Mouse (Mus musculus) retina, adult 2 months (tissue): ENCODE measurements around the gene Bfsp2.
"Not testable (repeated sequence)": the region's sequence is repeated elsewhere in the genome, so short reads cannot be mapped to it uniquely, and the experiment has no call there.

Source experiments
- DNase-seq: peaks from one replicate; pipeline ENCODE4 v3.0.0-alpha.2; 2012; ENCODE audit warnings: low read depth, low spot score

Bfsp2 gene

DNA sequence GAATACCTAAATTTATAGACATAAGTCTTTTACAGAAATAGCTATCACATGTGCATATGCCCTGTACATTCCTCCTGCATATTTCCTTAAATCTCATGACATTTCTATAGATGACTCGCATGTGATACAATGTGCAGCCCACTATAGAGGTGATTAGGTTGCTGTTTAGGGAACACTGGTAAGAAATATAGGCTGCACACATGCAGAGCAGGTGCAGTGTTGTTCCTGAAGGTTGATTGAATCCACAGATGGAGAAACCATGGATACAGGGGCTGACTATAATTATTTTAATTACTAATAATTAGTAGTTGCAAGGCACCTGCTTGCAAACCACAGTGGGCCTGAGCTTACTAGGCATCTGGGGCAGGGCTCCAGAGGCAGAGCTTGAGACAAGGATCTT lies 48.5 kb downstream of the Bfsp2 start:
- DNase-seq = no peak

DNA sequence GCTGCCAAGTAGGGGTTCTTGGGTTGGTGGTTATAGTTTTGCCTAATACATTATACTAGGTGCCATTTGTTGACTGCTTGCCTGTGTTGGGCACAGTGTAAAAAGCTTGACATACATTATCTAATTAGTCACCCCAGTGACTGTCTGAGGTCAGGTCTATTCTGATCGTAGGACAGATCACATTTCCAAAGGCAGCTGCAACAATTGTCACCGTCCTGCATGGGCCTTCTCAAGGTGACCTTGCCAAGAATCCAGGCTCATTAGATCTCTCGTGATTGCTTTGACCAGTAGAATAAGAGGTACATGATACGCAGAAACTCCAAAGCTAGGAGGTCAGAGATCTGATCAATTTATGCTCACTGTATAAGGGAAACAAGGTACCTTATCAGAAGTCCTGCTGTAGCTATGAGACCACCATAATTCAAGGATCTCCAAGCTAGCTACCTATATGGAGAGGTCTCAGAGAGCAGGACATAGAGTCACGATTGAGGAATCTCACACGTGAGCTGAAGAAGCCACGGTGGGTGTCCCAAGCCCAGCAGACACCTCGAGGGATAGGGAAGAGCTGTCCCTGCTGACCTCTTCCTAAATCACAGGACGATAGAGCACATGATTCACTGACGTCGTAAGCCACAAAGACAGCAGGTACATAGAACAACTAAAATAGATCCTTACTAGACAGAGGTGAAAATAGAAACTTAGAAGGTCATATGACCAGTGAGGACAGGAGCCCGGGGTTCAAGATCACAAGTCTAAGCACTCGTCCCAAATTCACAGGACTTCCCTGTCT lies 49.6 kb downstream of the Bfsp2 start:
- DNase-seq = no peak

DNA sequence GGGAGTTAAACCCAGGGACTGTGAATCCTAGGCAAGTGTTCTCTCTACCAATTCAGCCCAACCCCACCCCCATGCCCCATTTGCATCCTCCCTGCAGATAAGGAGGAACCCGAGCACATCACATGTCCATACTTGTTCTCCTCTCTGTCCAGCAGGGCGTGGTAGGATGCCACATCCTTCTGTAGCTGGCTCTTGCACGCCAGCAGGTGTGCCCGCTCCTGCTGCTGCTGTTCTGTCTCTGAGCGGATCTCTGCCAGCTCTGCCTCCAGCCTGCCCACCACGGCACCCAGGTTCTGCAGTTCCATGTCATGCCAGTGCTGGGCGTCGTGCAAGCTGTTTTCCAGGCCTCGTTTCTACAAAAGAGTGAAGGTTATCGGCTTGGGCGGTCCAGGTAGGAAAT lies 53.8 kb downstream of the Bfsp2 start:
- no peak for DNase-seq

DNA sequence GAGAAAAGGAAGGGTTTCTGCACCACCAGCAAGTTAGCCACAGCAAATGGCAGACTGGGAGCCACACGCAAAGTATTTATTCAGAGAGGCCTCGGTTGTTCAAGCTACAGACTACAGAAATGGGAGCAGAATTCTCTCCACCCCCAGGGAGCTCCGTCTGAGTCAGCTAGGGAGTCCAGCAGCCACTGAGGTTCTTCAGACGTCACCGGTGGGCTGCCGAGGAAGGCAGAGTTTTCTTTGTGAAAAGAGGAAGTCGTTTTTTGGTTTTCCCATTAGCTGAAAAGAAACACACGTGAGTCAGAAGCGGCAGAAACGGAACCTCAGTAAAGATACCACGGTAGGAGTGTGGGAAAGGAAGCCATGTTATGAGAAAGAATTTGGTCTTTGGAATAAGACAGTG lies 55.4 kb downstream of the Bfsp2 start:
- no peak for DNase-seq

DNA sequence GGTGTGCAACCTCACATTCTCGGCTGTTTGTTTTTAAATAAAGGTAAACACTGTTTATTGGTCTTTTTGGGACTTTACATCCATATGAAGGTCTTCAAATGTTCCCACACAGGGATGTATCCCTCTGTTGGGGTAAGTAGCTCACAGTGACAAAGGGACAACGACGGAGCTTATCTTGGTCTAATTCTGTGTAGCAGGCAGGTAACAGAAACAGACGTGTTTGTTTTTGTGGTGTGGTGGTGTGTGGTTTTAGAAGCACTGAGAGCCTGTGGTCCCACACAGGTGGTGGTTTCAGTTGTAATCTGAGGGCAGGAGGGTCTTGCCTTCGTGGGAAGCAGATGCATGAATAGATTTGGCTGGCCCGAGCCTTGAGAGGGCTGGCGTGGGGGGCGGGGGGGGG lies 56.3 kb downstream of the Bfsp2 start:
- no peak for DNase-seq

DNA sequence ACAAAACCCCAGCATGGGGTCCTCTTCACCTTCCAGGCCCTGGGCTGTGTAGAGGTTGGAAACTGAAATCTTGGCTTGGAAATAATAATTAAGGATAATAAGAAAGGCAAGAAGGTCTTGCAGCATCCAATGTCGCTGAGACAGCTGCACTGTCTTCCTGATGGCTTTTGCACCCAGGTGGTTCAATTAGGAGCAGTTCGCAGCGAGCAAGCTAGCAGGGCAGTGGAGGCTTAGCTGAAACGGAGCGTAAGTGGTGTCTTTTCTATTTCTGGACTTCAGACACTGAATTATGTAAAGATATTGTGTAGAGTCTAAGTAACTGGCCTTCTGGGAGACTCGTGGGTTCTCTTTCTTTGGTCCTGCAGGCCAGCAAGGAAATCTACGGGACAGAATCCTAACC lies 56.8 kb downstream of the Bfsp2 start:
- no peak for DNase-seq

DNA sequence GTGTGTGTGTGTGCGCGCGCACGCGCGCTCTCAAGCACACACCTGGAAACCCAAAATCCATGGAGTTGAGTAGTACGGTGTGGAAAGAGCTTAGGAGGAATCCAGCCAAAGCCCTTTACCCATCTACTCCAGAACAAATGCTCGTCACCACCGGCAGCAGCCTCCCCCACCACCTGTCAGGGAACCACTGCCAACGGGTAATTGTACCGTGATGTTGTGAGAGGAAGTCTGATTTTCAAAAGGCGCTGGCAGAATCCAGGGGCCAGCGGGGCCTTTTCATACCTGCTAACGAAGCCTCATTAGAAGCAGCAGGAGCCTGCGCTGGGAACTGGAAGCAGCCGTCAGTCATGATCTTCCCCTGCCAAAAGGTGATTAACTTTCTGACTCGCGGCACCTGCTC lies 57.4 kb downstream of the Bfsp2 start:
- DNase-seq = no peak

DNA sequence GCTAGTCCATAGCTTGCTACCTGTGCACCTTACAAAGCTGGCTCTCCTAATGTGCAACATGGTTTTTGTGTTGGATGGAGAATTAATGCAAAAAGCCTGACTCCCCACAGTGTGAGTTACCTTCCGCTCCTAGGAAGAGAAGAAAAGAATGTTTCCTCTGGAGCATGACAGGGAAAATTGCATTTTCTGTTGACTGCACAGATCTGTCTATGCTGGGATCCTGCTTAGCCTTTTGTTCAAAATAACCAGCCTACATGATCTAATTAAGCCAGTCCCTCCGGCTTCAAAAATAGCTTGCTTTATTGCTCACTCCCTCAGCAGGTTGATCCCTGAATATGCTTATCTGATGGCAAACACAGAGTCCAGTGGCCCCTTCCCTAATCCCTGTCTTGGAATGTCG lies 59.4 kb downstream of the Bfsp2 start:
- no peak for DNase-seq

DNA sequence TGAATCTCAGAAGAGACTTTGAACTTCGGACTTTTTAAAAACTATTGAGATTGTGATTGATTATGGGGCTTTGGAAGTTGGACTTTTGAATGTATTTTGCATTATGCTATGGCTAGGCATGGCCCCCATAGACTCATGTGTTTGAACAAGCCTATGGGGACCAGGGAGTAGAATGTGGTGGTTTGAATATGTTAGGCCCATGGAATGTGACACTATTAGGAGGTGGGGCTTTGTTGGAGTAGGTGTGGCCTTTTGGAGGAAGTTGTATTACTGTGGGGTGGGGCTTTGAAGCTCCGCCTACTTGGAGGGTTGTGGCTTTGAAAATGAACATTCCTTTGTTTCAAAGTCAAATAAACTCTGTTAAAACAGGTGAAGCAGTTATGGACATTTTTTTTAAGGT lies 61.4 kb downstream of the Bfsp2 start:
- DNase-seq = no peak

DNA sequence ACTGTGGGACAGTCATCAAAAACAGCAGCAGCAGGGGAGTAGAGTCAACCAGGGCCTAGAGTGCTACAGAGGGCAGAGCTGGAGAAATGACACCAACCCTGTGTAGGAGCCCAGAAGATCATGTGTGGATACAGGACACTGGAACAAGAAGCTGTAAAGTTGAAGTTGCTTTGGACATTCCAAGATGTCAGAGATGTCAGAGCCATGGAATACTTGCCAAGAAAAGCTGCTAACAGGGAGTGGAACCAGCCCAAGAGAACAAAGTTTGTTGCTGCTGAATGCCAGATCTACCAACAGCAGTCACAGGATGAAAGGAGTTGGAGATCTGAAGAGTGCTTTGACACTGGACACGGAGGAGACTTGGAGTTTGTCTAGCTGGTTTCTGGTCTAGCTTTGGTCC lies 62.0 kb downstream of the Bfsp2 start:
- not testable (repeated sequence) for DNase-seq

DNA sequence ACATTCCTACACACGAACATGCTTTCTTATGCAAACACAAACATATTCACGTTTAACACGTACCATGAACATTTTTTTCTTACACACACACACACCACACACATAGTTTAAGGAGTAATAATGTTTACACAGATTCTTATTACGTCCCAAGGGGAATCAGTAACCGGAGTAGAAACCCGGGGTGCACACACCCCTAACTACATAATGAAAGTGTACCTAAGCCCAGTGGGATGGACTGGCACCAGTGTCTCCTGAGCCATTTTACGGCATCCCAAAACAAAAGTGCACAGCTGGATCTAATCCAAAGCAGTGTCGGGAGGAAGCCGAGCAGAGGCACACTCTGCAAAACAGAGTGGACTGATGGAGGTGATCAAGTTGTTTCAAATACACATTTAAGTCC lies 66.8 kb downstream of the Bfsp2 start:
- no peak for DNase-seq

DNA sequence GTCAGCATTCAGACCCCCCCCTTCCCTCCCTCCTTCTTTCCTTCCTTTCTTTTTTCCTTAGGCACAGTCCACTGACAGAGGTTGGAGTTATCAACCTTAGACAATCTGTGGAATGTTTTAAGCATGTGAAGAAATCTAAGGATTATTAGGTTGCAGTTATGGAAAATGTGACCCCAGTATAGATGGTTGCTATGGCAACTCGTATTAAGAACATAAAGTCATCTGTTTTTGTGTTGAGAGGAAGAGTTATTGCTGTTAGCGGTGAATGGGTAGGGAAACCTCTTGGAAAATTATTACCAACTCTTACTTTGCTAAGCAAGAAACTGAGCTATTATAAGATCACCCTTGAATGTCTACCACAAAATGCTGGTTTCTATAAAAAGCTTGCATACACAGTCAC lies 71.1 kb downstream of the Bfsp2 start:
- DNase-seq = no peak

DNA sequence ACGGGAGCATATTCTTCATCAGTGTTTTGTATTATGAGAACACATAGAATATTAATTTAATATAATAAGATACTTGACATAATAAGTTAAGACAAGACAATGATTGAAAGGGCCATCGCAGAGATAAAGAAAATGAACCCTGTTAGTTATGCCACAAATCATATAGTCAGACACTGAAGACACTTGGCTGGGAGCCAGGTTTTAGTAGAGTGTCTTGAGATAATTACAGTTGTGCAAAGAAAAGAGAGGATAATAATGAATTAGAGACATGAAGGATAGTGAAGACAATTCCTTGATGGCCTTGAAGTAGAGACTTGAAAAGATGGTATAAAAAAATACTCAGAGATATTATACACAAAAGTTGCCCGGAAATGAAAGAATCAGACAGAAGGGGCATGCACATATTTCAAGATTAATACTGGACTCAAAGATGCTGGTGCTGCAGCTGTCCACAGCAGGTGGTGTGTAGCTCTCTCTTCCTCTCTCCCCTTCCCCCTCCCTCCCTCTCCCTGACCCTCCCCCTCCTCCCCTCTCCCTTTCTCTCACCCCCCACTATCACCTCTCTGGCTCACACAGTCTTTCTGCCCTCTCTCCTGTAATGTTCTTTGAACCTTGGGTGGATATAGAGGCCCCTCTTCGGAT lies 72.0 kb downstream of the Bfsp2 start:
- no peak for DNase-seq

DNA sequence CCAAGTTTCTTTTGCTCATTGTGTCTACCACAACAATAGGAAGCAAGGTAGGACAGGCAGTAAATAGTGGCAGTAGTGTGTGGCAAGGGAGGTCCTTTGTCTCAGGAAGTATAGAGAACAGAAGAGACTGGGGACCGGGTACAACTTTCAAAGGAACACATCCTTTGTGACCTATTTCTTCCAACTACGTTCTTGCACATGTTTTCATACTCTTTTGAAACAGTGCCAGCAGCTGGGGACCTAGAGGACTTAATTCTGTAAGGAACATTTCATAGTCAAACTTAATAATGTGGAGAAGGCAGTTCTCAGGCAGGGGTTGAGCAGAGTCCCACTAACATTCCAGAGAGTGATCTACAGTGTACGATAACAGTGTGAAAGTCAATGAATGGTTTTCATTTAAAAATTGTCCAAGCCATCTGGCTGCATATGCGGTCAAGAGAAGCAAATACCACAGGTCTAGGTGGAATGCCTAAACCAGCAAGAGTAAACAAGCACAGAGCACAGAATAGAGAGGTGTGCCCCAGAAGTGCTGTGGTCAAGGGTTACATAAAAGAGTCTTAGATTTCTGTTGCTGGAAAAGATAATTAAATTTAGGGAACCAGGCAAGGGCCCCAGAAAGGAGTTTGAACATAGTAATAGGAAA lies 76.8 kb downstream of the Bfsp2 start:
- DNase-seq = no peak

DNA sequence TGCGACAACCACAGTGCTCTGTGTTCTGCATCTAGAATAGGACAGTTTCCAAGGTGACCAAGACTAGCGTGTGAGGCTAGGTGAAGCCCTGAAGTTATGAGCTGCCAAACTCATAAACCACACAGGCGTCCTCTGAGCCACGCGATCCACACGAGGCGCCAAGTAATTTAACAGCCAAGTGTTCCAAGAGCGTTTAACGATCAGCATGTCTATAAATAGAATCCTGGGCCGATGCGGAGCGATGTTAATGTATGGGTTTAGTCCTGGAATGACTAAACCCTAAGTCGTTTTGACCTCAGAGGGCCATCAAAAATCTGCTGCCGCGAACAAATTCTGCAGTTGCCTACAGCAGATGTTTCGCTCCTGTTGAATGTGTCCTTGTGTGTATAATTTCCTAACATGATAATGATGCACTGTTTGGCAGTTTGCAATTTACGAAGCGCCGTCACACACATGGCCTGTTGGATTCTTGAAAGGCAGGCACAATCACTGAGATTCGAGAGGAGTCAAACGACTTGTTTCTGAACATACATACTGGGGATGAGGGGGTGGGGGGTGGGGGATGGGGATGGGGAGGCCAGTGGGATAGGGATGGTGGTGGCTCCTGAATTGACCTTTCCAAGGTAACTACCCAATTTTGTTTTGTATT lies 81.6 kb downstream of the Bfsp2 start:
- DNase-seq = no peak

DNA sequence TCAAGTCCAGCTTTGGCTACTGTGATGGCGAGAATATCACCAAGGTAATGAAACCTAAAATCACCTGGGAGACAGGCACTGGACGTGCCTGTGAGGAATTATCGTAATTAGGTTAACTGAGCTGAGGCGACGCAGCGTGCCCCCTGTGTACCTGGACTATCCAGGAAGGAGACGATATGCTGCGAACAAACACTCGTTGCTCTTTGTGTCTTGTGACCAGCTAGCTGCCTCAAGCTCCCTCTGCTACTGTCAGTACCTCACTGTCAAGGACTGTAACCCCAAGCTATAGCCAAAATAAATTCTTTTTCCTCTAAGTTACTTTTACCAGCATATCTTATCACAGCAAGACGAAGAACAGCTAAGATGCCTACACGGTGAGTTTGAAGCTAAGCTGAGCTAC lies 87.0 kb downstream of the Bfsp2 start:
- DNase-seq = no peak

DNA sequence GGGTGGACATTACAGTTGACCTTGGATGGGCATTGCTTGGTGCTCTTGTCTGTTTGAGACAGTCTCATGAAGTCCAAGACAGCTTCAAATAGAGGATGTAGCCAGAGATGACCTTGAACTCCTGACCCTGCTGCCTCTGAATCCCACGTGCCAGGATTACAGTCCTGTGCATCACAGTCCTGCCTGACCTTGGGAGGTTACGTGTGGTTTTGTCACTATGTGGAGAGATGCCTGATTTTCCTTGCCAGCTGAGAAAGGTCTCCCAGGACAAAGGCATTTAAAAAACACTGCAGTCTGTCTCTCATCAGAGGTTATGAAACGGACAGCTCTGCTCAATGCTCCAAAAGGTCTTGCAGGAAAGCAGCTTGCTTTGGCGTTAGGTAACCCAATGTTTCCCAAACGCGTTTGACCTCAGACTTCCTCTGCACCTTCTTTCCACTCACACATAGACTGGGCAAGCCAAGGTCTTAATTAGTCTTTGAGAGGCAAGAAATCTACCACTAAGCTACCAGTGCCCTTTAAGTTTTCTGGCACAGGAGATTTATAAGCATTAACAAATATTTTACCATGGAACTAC lies 88.3 kb downstream of the Bfsp2 start:
- no peak for DNase-seq

DNA sequence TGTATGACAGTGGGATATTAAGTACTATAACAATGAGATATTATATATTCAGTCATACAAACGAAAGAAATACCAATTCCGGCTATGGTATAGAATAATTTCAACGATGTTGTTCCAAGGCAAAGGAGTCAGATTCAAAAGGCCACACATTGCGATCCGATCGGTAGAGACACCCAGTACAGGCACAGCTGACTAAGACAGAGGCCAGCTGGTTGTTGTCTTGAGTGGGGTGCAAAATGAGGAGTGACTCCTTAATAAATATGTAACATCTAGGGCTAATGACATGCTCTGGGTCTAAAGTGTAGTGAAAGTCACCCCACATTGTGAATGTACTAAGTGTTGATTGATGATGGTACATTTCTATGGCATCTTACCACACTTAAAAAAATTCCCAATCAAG lies 91.0 kb downstream of the Bfsp2 start:
- DNase-seq = no peak

DNA sequence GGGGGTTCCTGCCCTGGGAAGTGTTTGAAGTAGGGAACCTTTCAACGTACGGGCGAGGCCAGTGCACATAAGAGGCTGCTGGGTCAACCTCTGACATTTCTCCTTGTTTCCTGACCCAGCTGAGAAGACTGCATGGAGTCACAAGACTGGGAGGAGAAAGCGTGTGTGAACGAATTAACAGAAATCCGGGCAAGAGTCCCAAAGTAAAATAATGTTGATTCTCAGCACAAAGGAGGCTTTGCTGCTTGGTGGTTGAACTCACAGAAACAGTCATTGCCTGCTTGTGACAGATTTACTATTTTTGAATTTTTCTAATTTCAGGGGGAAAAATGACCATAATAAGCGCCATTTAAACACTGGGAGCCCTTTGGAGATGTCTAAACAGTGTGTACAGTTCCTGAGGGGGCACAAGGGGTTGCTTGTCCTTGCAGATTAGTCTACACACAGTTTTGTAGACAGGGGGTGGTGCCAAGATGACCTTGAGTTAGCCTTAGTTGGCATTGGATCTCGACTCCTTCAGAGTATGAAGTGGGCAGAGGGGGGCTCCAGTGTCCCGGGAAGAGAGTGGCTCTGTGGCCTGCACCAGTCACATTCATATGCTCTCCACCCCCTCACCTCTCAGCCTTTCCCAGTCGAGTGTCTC lies 93.1 kb downstream of the Bfsp2 start:
- DNase-seq = no peak

DNA sequence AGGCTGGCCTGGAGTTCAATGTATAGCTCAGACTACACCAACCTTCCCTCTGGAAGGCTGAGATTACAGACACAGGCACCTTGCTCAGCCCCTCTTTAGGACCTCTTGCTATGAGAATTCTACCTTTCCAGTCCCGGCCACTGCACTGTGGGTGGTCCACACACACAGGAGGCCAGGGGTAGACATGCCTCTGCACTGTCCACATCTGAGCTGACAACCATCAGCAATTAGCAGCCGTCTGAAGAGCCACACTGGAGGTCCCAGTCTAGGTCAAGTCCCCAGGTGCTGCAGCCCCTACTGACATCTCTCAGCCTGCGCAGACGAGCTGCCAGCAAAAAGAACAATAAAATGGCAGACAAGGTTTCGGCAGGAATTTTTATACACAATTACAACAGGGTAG lies 93.6 kb downstream of the Bfsp2 start:
- DNase-seq = no peak

DNA sequence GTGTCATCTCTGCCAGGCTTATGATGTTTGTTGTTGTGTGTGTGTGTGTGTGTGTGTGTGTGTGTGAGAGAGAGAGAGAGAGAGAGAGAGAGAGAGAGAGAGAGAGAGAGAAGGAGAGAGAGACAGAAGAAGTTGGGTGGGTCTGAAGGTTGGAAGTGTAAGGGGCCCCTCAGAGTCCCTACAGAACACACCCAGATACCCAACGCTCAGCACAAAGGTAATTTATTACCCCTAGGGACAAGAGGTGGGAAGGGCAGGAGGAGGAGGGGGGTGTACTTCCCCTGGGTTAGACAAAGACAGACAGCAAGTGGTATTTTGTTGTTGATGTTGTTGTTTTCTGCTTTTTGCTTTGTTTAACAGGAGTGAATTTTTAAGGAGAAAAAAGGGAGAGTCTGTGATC lies 94.6 kb downstream of the Bfsp2 start:
- DNase-seq = no peak
